Comparison of ENCODE assay signal across 9 mouse cellular contexts in genomic region chr16:92286609-92287008, GRCm38 (mm10). TPM values are rescaled to one million over a fixed set of nuclear protein-coding genes. Genes with fewer than 3 reads are reported as not detected.
DNase-seq lines count a peak whose midpoint lies in the region; ATAC-seq lines count a peak whose summit lies in the region.
"Had no signal": no experiment of that assay in that cellular context is flagged by ENCODE, and none has a peak within 500 bp of the region (broad histone marks: within the 10 kb centered on the region; RNA-seq: fewer than 3 reads in every experiment).

No protein-coding gene starts in this region.

- H3K27ac ChIP-seq in hindbrain, embryonic 10.5 days = no peak overlapping the region
- H3K27ac ChIP-seq in hindbrain, embryonic 13.5 days = no peak overlapping the region
- no peak overlapping the region for H3K27ac ChIP-seq in forebrain, embryonic 15.5 days (replicated peaks)
- no peak overlapping the region for H3K27ac ChIP-seq in hindbrain, embryonic 14.5 days
- no peak overlapping the region for H3K27ac ChIP-seq in midbrain, embryonic 15.5 days

- WGBS in hindbrain, embryonic 10.5 days = 20% methylated on average over 7 of the region's 7 CpGs
- 17% methylated on average over 7 of the region's 7 CpGs for WGBS in hindbrain, embryonic 13.5 days
- 7% methylated on average over 7 of the region's 7 CpGs for WGBS in forebrain, embryonic 15.5 days
- WGBS in hindbrain, embryonic 14.5 days = 17% methylated on average over 7 of the region's 7 CpGs
- 12% methylated on average over 7 of the region's 7 CpGs for WGBS in midbrain, embryonic 15.5 days

- H3K4me3 ChIP-seq in hindbrain, embryonic 10.5 days = no peak overlapping the region
- H3K4me3 ChIP-seq in hindbrain, embryonic 13.5 days = no peak overlapping the region
- no peak overlapping the region for H3K4me3 ChIP-seq in forebrain, embryonic 15.5 days
- no peak overlapping the region for H3K4me3 ChIP-seq in hindbrain, embryonic 14.5 days (replicated peaks; ENCODE audit: low read length)
- H3K4me3 ChIP-seq in midbrain, embryonic 15.5 days = no peak overlapping the region

- no peaks in the 10 kb centered on the region for H3K36me3 ChIP-seq in hindbrain, embryonic 10.5 days
- H3K36me3 ChIP-seq in hindbrain, embryonic 13.5 days = no peaks in the 10 kb centered on the region
- no peaks in the 10 kb centered on the region for H3K36me3 ChIP-seq in forebrain, embryonic 15.5 days
- H3K36me3 ChIP-seq in hindbrain, embryonic 14.5 days (replicated peaks; ENCODE audit: control insufficient read depth, insufficient read depth) = no peaks in the 10 kb centered on the region
- H3K36me3 ChIP-seq in midbrain, embryonic 15.5 days (replicated peaks) = no peaks in the 10 kb centered on the region

- no peaks in the 10 kb centered on the region for H3K27me3 ChIP-seq in hindbrain, embryonic 10.5 days (ENCODE audit: insufficient read depth, poor library complexity, severe bottlenecking)
- 0 out of 2 replicates have a peak, but pooled peaks cover under 1% of the 10 kb centered on the region for H3K27me3 ChIP-seq in hindbrain, embryonic 13.5 days
- H3K27me3 ChIP-seq in forebrain, embryonic 15.5 days = no peaks in the 10 kb centered on the region
- H3K27me3 ChIP-seq in hindbrain, embryonic 14.5 days (ENCODE audit: control insufficient read depth, insufficient read depth, low read length) = no peaks in the 10 kb centered on the region
- no peaks in the 10 kb centered on the region for H3K27me3 ChIP-seq in midbrain, embryonic 15.5 days (replicated peaks)

- peaks cover 18% of the 10 kb centered on the region for H3K4me1 ChIP-seq in hindbrain, embryonic 10.5 days (replicated peaks)
- H3K4me1 ChIP-seq in hindbrain, embryonic 13.5 days (replicated peaks) = 0 out of 2 replicates have a peak, but pooled peaks cover 5% of the 10 kb centered on the region
- H3K4me1 ChIP-seq in forebrain, embryonic 15.5 days = no peaks in the 10 kb centered on the region
- no peaks in the 10 kb centered on the region for H3K4me1 ChIP-seq in hindbrain, embryonic 14.5 days (replicated peaks; ENCODE audit: control insufficient read depth, insufficient read depth, low read length)
- H3K4me1 ChIP-seq in midbrain, embryonic 15.5 days = no peaks in the 10 kb centered on the region

- no peaks in the 10 kb centered on the region for H3K9me3 ChIP-seq in hindbrain, embryonic 10.5 days
- H3K9me3 ChIP-seq in hindbrain, embryonic 13.5 days = no peaks in the 10 kb centered on the region
- H3K9me3 ChIP-seq in forebrain, embryonic 15.5 days = no peaks in the 10 kb centered on the region
- no peaks in the 10 kb centered on the region for H3K9me3 ChIP-seq in hindbrain, embryonic 14.5 days (ENCODE audit: control insufficient read depth, low read length)
- no peaks in the 10 kb centered on the region for H3K9me3 ChIP-seq in midbrain, embryonic 15.5 days

- no peak for ATAC-seq in hindbrain, embryonic 13.5 days (ENCODE audit: low FRiP score)
- ATAC-seq in forebrain, embryonic 15.5 days (replicated peaks) = 0 out of 2 replicates have a peak, but pooled peaks have one; percentile 23
- no peak for ATAC-seq in hindbrain, embryonic 14.5 days (ENCODE audit: low FRiP score)
- ATAC-seq in midbrain, embryonic 15.5 days (replicated peaks) = 0 out of 2 replicates have a peak, but pooled peaks have one; percentile 14

- H3K4me2 ChIP-seq in hindbrain, embryonic 13.5 days = no peak overlapping the region
- no peak overlapping the region for H3K4me2 ChIP-seq in forebrain, embryonic 15.5 days (replicated peaks)
- no peak overlapping the region for H3K4me2 ChIP-seq in hindbrain, embryonic 14.5 days (replicated peaks)
- H3K4me2 ChIP-seq in midbrain, embryonic 15.5 days = no peak overlapping the region

- H3K9ac ChIP-seq in hindbrain, embryonic 13.5 days = no peak overlapping the region
- no peak overlapping the region for H3K9ac ChIP-seq in forebrain, embryonic 15.5 days (replicated peaks)
- H3K9ac ChIP-seq in hindbrain, embryonic 14.5 days = no peak overlapping the region
- H3K9ac ChIP-seq in midbrain, embryonic 15.5 days = no peak overlapping the region

- peak; percentile 90 for DNase-seq in hindbrain, embryonic 10.5 days (ENCODE audit: low spot score)
- DNase-seq in c-Kit-negative CD71-positive TER-119-positive erythroid progenitor cells, embryonic 14.5 days (ENCODE audit: low read depth, low spot score) = peak; percentile 37
- peak; percentile 97 for DNase-seq in hindbrain, embryonic 14.5 days (ENCODE audit: low spot score)
- peak; percentile 87 to 94 for DNase-seq in left cerebral cortex, adult 18-20 months (ENCODE audit: low spot score in 2 of 2)
- peak; percentile 32 to 71 for DNase-seq in spleen, postnatal 14 days (ENCODE audit: low spot score in 2 of 2)

RNA-seq across cellular contexts. Expression of gene Kcne2, which starts 5.6 kb away (rescaled TPM):
- polyA plus RNA-seq in hindbrain, embryonic 10.5 days (2016; fragmentation: Nextera tagmentation; extraction: Ambion mirVana) = 1.4 and 13.1 TPM in 2 replicates
- 22.7 and 49.7 TPM in 2 replicates for polyA plus RNA-seq in hindbrain, embryonic 13.5 days (2015; fragmentation: Nextera tagmentation; extraction: Ambion mirVana)
- polyA plus RNA-seq in forebrain, embryonic 15.5 days (2015; fragmentation: Nextera tagmentation; extraction: Ambion mirVana) = 11.5 and 23.2 TPM in 2 replicates
- 32.3 and 53.8 TPM in 2 replicates for polyA plus RNA-seq in hindbrain, embryonic 14.5 days (2014; fragmentation: Nextera tagmentation; extraction: Ambion mirVana)
- under 1 TPM in 1 of 2 experiments, not detected in 1; 0.21 TPM for total RNA-seq in left cerebral cortex, adult 18-20 months (2021)
- polyA plus RNA-seq in midbrain, embryonic 15.5 days (2015; fragmentation: Nextera tagmentation; extraction: Ambion mirVana) = 6.8 and 7.6 TPM in 2 replicates

RNA-seq across cellular contexts. Expression of gene Smim11, which starts 14.5 kb away (rescaled TPM):
- 131 and 136 TPM in 2 replicates for polyA plus RNA-seq in hindbrain, embryonic 10.5 days (2016; fragmentation: Nextera tagmentation; extraction: Ambion mirVana)
- polyA plus RNA-seq in hindbrain, embryonic 13.5 days (2015; fragmentation: Nextera tagmentation; extraction: Ambion mirVana) = 77.9 and 86.6 TPM in 2 replicates
- 92.6 and 107 TPM in 2 replicates for polyA plus RNA-seq in forebrain, embryonic 15.5 days (2015; fragmentation: Nextera tagmentation; extraction: Ambion mirVana)
- 63.8 and 66.1 TPM in 2 replicates for polyA plus RNA-seq in hindbrain, embryonic 14.5 days (2014; fragmentation: Nextera tagmentation; extraction: Ambion mirVana)
- 10 to 100 TPM; 20.2 to 20.6 TPM for total RNA-seq in left cerebral cortex, adult 18-20 months (2021)
- polyA plus RNA-seq in midbrain, embryonic 15.5 days (2015; fragmentation: Nextera tagmentation; extraction: Ambion mirVana) = 57.3 and 58.1 TPM in 2 replicates

RNA-seq across cellular contexts. Expression of gene Fam243, which starts 34.6 kb away (rescaled TPM):
- polyA plus RNA-seq in hindbrain, embryonic 10.5 days (2016; fragmentation: Nextera tagmentation; extraction: Ambion mirVana) = not detected in 2 replicates
- polyA plus RNA-seq in hindbrain, embryonic 13.5 days (2015; fragmentation: Nextera tagmentation; extraction: Ambion mirVana) = not detected in 2 replicates
- polyA plus RNA-seq in forebrain, embryonic 15.5 days (2015; fragmentation: Nextera tagmentation; extraction: Ambion mirVana) = 0.17 TPM in 1 of 2 replicates, not detected in the other
- 0.17 and 0.20 TPM in 2 replicates for polyA plus RNA-seq in hindbrain, embryonic 14.5 days (2014; fragmentation: Nextera tagmentation; extraction: Ambion mirVana)
- total RNA-seq in left cerebral cortex, adult 18-20 months (2021) = not detected
- 0.06 TPM in 1 of 2 replicates, not detected in the other for polyA plus RNA-seq in midbrain, embryonic 15.5 days (2015; fragmentation: Nextera tagmentation; extraction: Ambion mirVana)
- polyA plus RNA-seq: neural tube, embryonic 14.5 days had no signal

Comparison
In these comparisons a context has a peak if more than half of its experiments do, and no peak if none do; other contexts are left out.
1. DNase-seq: peak in every context shown above with its lines; median percentile 97 in hindbrain, embryonic 14.5 days; 90 in left cerebral cortex, adult 18-20 months; 90 in hindbrain, embryonic 10.5 days; 52 in spleen, postnatal 14 days; 37 in c-Kit-negative CD71-positive TER-119-positive erythroid progenitor cells, embryonic 14.5 days.
2. ATAC-seq: peak in forebrain, embryonic 15.5 days (single experiment) and midbrain, embryonic 15.5 days (single experiment); none in hindbrain, embryonic 13.5 days (single experiment) and hindbrain, embryonic 14.5 days (single experiment).